Mouse (Mus musculus) thymus, adult 2 months (tissue): ENCODE data around the gene Msi2.

Source experiments
- CTCF ChIP-seq: fragments of 200-500 bp; IDR thresholded peaks from 2 replicates; pipeline ENCODE4 v1.5.1; 2012; ENCODE audit warnings: mild to moderate bottlenecking, control low read depth, low read length, moderate library complexity, borderline replicate concordance; ENCODE audit not compliant: control insufficient read depth, poor library complexity, insufficient read depth; ENCODE audit errors: extremely low read depth
- POLR2A ChIP-seq: fragments of 200-500 bp; IDR thresholded peaks from 2 replicates; pipeline ENCODE4 v1.6.1; 2012; ENCODE audit warnings: mild to moderate bottlenecking, low read length, control low read depth, moderate library complexity; ENCODE audit not compliant: control insufficient read depth, poor library complexity, insufficient read depth; ENCODE audit errors: extremely low read depth

- TF ChIP-seq CTCF (no peak), POLR2A (no peak)
Measured at GRCm38 (mm10) chr11:88391181-88391814, 327.0 kb downstream of the Msi2 start.
